ENCODE assay signal across 29 mouse cellular contexts in the genomic region with DNA sequence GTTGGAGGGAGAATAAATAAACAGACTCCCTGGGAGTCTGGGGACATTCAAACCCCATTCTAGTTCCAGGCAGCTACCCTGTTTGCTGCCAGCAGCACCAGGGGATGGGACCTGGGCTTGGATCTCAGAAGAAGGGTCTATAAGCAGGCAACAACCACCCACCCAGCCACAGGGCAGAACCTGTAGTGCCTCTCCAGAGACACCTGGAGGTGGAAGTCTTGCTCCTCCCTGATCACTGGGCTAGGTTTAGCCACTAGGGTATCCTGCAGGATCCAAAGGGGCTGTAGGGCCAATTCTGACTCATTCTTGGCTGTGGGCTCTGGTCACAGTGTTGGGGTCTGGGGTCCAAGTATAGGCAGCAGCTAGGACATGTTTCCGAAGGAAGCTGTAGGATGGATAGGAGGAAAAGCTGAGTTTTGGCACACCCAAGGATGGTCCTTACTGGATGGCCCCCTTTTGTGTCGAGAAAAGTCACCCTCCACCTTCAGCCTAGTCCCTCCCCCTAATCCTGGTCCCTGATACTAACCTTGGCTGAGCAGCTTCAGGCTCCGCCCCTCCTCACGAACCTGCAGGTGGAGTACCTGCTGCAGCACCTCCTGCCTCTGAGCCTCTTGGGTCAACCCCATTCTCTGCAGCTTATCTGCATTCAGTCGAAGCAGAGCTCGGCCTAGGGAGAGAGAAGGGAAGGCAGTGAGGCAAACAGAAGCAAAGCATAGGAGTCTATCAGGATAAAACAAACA. TPM values are rescaled to one million over a fixed set of nuclear protein-coding genes. Genes with fewer than 3 reads are reported as not detected.
DNase-seq lines count a peak whose midpoint lies in the region; ATAC-seq and TF ChIP-seq lines count a peak whose summit lies in the region.
"Had no signal": no experiment of that assay in that cellular context is flagged by ENCODE, and none has a peak within 500 bp of the region (broad histone marks: within the 10 kb centered on the region; RNA-seq: fewer than 3 reads in every experiment).

No protein-coding gene starts in this region.

- no peaks in the 10 kb centered on the region for H3K9me3 ChIP-seq in hindbrain, postnatal 0 days (ENCODE audit: low read length)
- no peaks in the 10 kb centered on the region for H3K9me3 ChIP-seq in hindbrain, embryonic 12.5 days (replicated peaks)
- no peaks in the 10 kb centered on the region for H3K9me3 ChIP-seq in megakaryocyte, embryonic 14.5 days
- H3K9me3 ChIP-seq in embryonic facial prominence, embryonic 10.5 days = no peaks in the 10 kb centered on the region
- H3K9me3 ChIP-seq in kidney, embryonic 16.5 days (ENCODE audit: low read length) = no peaks in the 10 kb centered on the region
- H3K9me3 ChIP-seq: embryonic facial prominence, embryonic 12.5 days; heart, embryonic 10.5 days; heart, embryonic 15.5 days; hindbrain, embryonic 15.5 days; limb, embryonic 12.5 days; liver, embryonic 15.5 days; midbrain, embryonic 10.5 days; stomach, embryonic 15.5 days had no signal

- no peaks in the 10 kb centered on the region for H3K27me3 ChIP-seq in hindbrain, postnatal 0 days (ENCODE audit: insufficient read depth, low read length)
- H3K27me3 ChIP-seq in hindbrain, embryonic 12.5 days = no peaks in the 10 kb centered on the region
- no peaks in the 10 kb centered on the region for H3K27me3 ChIP-seq in megakaryocyte, embryonic 14.5 days (replicated peaks)
- peaks cover 35% of the 10 kb centered on the region for H3K27me3 ChIP-seq in embryonic facial prominence, embryonic 10.5 days (replicated peaks; ENCODE audit: low read depth, poor library complexity, severe bottlenecking)
- H3K27me3 ChIP-seq in kidney, embryonic 16.5 days (ENCODE audit: insufficient read depth, low read length) = no peaks in the 10 kb centered on the region; the same call in 1 of the 2 replicates
- H3K27me3 ChIP-seq: heart, embryonic 15.5 days; hindbrain, embryonic 15.5 days; Patski had no signal

- no peak overlapping the region for H3K4me2 ChIP-seq in hindbrain, postnatal 0 days (ENCODE audit: low read depth, low read length)
- H3K4me2 ChIP-seq in hindbrain, embryonic 12.5 days (replicated peaks) = no peak overlapping the region
- no peak overlapping the region for H3K4me2 ChIP-seq in kidney, embryonic 16.5 days (replicated peaks; ENCODE audit: low read depth, low read length)
- H3K4me2 ChIP-seq: embryonic facial prominence, embryonic 12.5 days; heart, embryonic 15.5 days; hindbrain, embryonic 15.5 days; limb, embryonic 12.5 days; liver, embryonic 15.5 days; lung, embryonic 14.5 days; stomach, embryonic 15.5 days had no signal

- H3K4me3 ChIP-seq in hindbrain, postnatal 0 days (ENCODE audit: low read length) = no peak overlapping the region
- H3K4me3 ChIP-seq in hindbrain, embryonic 12.5 days = no peak overlapping the region
- peak overlapping the region; percentile 23 for H3K4me3 ChIP-seq in megakaryocyte, embryonic 14.5 days (replicated peaks)
- no peak overlapping the region for H3K4me3 ChIP-seq in embryonic facial prominence, embryonic 10.5 days
- no peak overlapping the region for H3K4me3 ChIP-seq in kidney, embryonic 16.5 days (ENCODE audit: low read length)
- H3K4me3 ChIP-seq: embryonic facial prominence, embryonic 12.5 days; heart, embryonic 10.5 days; heart, embryonic 15.5 days; hindbrain, embryonic 15.5 days; left cerebral cortex, adult 2 months; limb, embryonic 12.5 days; liver, embryonic 15.5 days; midbrain, embryonic 10.5 days; myocyte; stomach, embryonic 15.5 days had no signal

- WGBS in hindbrain, postnatal 0 days = 69% methylated on average over 6 of the region's 6 CpGs
- WGBS in hindbrain, embryonic 12.5 days = 60% methylated on average over 6 of the region's 6 CpGs
- 50% methylated on average over 6 of the region's 6 CpGs for WGBS in embryonic facial prominence, embryonic 10.5 days
- 59% methylated on average over 6 of the region's 6 CpGs for WGBS in kidney, embryonic 16.5 days

- 0 out of 2 replicates have a peak, but pooled peaks cover 7% of the 10 kb centered on the region for H3K36me3 ChIP-seq in hindbrain, postnatal 0 days (ENCODE audit: insufficient read depth, low read length)
- H3K36me3 ChIP-seq in hindbrain, embryonic 12.5 days = peaks cover 10% of the 10 kb centered on the region
- H3K36me3 ChIP-seq in megakaryocyte, embryonic 14.5 days (replicated peaks; ENCODE audit: low read length) = no peaks in the 10 kb centered on the region
- peaks cover 4% of the 10 kb centered on the region; the same call in 1 of the 2 replicates for H3K36me3 ChIP-seq in embryonic facial prominence, embryonic 10.5 days (replicated peaks)
- peaks cover 5% of the 10 kb centered on the region; the same call in 1 of the 2 replicates for H3K36me3 ChIP-seq in kidney, embryonic 16.5 days (ENCODE audit: insufficient read depth, low read length)
- H3K36me3 ChIP-seq: embryonic facial prominence, embryonic 12.5 days; heart, embryonic 10.5 days; heart, embryonic 15.5 days; limb, embryonic 12.5 days; liver, embryonic 15.5 days; stomach, embryonic 15.5 days had no signal

- DNase-seq in cerebellum, adult 9-10 months = peak; percentile 54
- no peak for DNase-seq in cerebellum, postnatal 36 days
- DNase-seq in hindbrain, postnatal 0 days (ENCODE audit: low spot score) = no peak
- DNase-seq in embryonic facial prominence, embryonic 10.5 days (ENCODE audit: low spot score) = peak; percentile 7
- DNase-seq: adrenal gland, postnatal 14 days; gastrocnemius, postnatal 14 days; heart, postnatal 36 days; kidney, adult 9 months; kidney, postnatal 14 days; lung, embryonic 14.5 days; right cerebral cortex, postnatal 25 days; thymus, postnatal 4 days had no signal

- no peak for TF ChIP-seq CTCF in hindbrain, postnatal 0 days (IDR thresholded peaks at IDR 0.05; ENCODE audit: low read depth)

- H3K4me1 ChIP-seq in hindbrain, postnatal 0 days (ENCODE audit: insufficient read depth, low read length) = peaks cover 14% of the 10 kb centered on the region
- H3K4me1 ChIP-seq in hindbrain, embryonic 12.5 days = peaks cover 39% of the 10 kb centered on the region
- peaks cover 71% of the 10 kb centered on the region for H3K4me1 ChIP-seq in megakaryocyte, embryonic 14.5 days
- H3K4me1 ChIP-seq in embryonic facial prominence, embryonic 10.5 days = peaks cover 38% of the 10 kb centered on the region
- H3K4me1 ChIP-seq in kidney, embryonic 16.5 days (ENCODE audit: insufficient read depth, low read length) = peaks cover 29% of the 10 kb centered on the region

- ATAC-seq in hindbrain, postnatal 0 days = no peak
- no peak for ATAC-seq in hindbrain, embryonic 12.5 days (ENCODE audit: low FRiP score)
- no peak for ATAC-seq in megakaryocyte, adult 5-6 weeks (ENCODE audit: poor library complexity, severe bottlenecking)
- ATAC-seq in kidney, embryonic 16.5 days (ENCODE audit: low FRiP score, low TSS enrichment) = no peak
- ATAC-seq: forebrain, embryonic 14.5 days; Patski had no signal

- no peak overlapping the region for H3K27ac ChIP-seq in hindbrain, postnatal 0 days
- no peak overlapping the region for H3K27ac ChIP-seq in hindbrain, embryonic 12.5 days
- no peak overlapping the region for H3K27ac ChIP-seq in embryonic facial prominence, embryonic 10.5 days (replicated peaks)
- no peak overlapping the region for H3K27ac ChIP-seq in kidney, embryonic 16.5 days (ENCODE audit: low read length)
- H3K27ac ChIP-seq: embryonic facial prominence, embryonic 12.5 days; heart, embryonic 10.5 days; heart, embryonic 15.5 days; hindbrain, embryonic 15.5 days; left cerebral cortex, adult 2 months; limb, embryonic 12.5 days; liver, embryonic 15.5 days; macrophage; midbrain, embryonic 10.5 days had no signal

- H3K9ac ChIP-seq in hindbrain, postnatal 0 days (replicated peaks; ENCODE audit: low read length) = 0 out of 2 replicates have a peak overlapping the region, but pooled peaks have one; percentile 5
- H3K9ac ChIP-seq in hindbrain, embryonic 12.5 days = no peak overlapping the region
- no peak overlapping the region for H3K9ac ChIP-seq in kidney, embryonic 16.5 days (replicated peaks; ENCODE audit: low read length)
- H3K9ac ChIP-seq: embryonic facial prominence, embryonic 12.5 days; heart, embryonic 15.5 days; hindbrain, embryonic 15.5 days; limb, embryonic 12.5 days; liver, embryonic 15.5 days; lung, embryonic 14.5 days; stomach, embryonic 15.5 days had no signal

RNA-seq across cellular contexts. Expression of a gene that starts 2.6 kb away (rescaled TPM):
- total RNA-seq in hindbrain, postnatal 0 days (2014; rRNA removed) = 110 and 144 TPM in 2 replicates
- polyA plus RNA-seq in hindbrain, postnatal 0 days (2015; fragmentation: Nextera tagmentation; extraction: Ambion mirVana) = 124 and 138 TPM in 2 replicates
- 97.4 and 101 TPM in 2 replicates for polyA plus RNA-seq in hindbrain, embryonic 12.5 days (2016; fragmentation: Nextera tagmentation; extraction: Ambion mirVana)
- polyA plus RNA-seq in megakaryocyte, embryonic 14.5 days (2012; ENCODE audit: insufficient read depth, low replicate concordance) = 1.0 and 2.9 TPM in 2 replicates
- 7.4 and 9.7 TPM in 2 replicates for total RNA-seq in megakaryocyte, adult 5-6 weeks (2015)
- 2.3 and 2.8 TPM in 2 replicates for total RNA-seq in megakaryocyte, adult 5-6 weeks (2017)
- polyA plus RNA-seq in embryonic facial prominence, embryonic 10.5 days (2016; fragmentation: Nextera tagmentation; extraction: Ambion mirVana) = 24.9 and 25.5 TPM in 2 replicates
- polyA plus RNA-seq in kidney, embryonic 16.5 days (2015; fragmentation: Nextera tagmentation; extraction: Ambion mirVana) = 29.5 and 31.4 TPM in 2 replicates

RNA-seq across cellular contexts. Expression of a gene that starts 3.8 kb away (rescaled TPM):
- 66.2 and 75.8 TPM in 2 replicates for total RNA-seq in hindbrain, postnatal 0 days (2014; rRNA removed)
- polyA plus RNA-seq in hindbrain, postnatal 0 days (2015; fragmentation: Nextera tagmentation; extraction: Ambion mirVana) = 70.3 and 74.6 TPM in 2 replicates
- 91.0 and 97.7 TPM in 2 replicates for polyA plus RNA-seq in hindbrain, embryonic 12.5 days (2016; fragmentation: Nextera tagmentation; extraction: Ambion mirVana)
- polyA plus RNA-seq in megakaryocyte, embryonic 14.5 days (2012; ENCODE audit: insufficient read depth, low replicate concordance) = 12.8 and 34.9 TPM in 2 replicates
- total RNA-seq in megakaryocyte, adult 5-6 weeks (2015) = 3.6 and 4.7 TPM in 2 replicates
- total RNA-seq in megakaryocyte, adult 5-6 weeks (2017) = 8.1 and 9.9 TPM in 2 replicates
- polyA plus RNA-seq in embryonic facial prominence, embryonic 10.5 days (2016; fragmentation: Nextera tagmentation; extraction: Ambion mirVana) = 56.0 and 59.1 TPM in 2 replicates
- polyA plus RNA-seq in kidney, embryonic 16.5 days (2015; fragmentation: Nextera tagmentation; extraction: Ambion mirVana) = 37.8 and 41.1 TPM in 2 replicates

RNA-seq across cellular contexts. Expression of a gene that starts 4.7 kb away (rescaled TPM):
- total RNA-seq in hindbrain, postnatal 0 days (2014; rRNA removed) = 29.9 and 32.3 TPM in 2 replicates
- 39.8 and 42.4 TPM in 2 replicates for polyA plus RNA-seq in hindbrain, postnatal 0 days (2015; fragmentation: Nextera tagmentation; extraction: Ambion mirVana)
- 72.0 and 72.4 TPM in 2 replicates for polyA plus RNA-seq in hindbrain, embryonic 12.5 days (2016; fragmentation: Nextera tagmentation; extraction: Ambion mirVana)
- 3.6 and 12.6 TPM in 2 replicates for polyA plus RNA-seq in megakaryocyte, embryonic 14.5 days (2012; ENCODE audit: insufficient read depth, low replicate concordance)
- total RNA-seq in megakaryocyte, adult 5-6 weeks (2015) = 13.3 and 15.1 TPM in 2 replicates
- 68.0 and 68.1 TPM in 2 replicates for total RNA-seq in megakaryocyte, adult 5-6 weeks (2017)
- polyA plus RNA-seq in embryonic facial prominence, embryonic 10.5 days (2016; fragmentation: Nextera tagmentation; extraction: Ambion mirVana) = 77.2 and 82.6 TPM in 2 replicates
- 75.2 and 79.7 TPM in 2 replicates for polyA plus RNA-seq in kidney, embryonic 16.5 days (2015; fragmentation: Nextera tagmentation; extraction: Ambion mirVana)

RNA-seq across cellular contexts. Expression of a gene that starts 11.7 kb away (rescaled TPM):
- 49.9 and 58.2 TPM in 2 replicates for total RNA-seq in hindbrain, postnatal 0 days (2014; rRNA removed)
- 36.5 and 38.1 TPM in 2 replicates for polyA plus RNA-seq in hindbrain, postnatal 0 days (2015; fragmentation: Nextera tagmentation; extraction: Ambion mirVana)
- polyA plus RNA-seq in hindbrain, embryonic 12.5 days (2016; fragmentation: Nextera tagmentation; extraction: Ambion mirVana) = 64.2 and 66.3 TPM in 2 replicates
- 58.8 and 109 TPM in 2 replicates for polyA plus RNA-seq in megakaryocyte, embryonic 14.5 days (2012; ENCODE audit: insufficient read depth, low replicate concordance)
- total RNA-seq in megakaryocyte, adult 5-6 weeks (2015) = 86.0 and 103 TPM in 2 replicates
- total RNA-seq in megakaryocyte, adult 5-6 weeks (2017) = 65.2 and 79.3 TPM in 2 replicates
- 41.1 and 41.3 TPM in 2 replicates for polyA plus RNA-seq in embryonic facial prominence, embryonic 10.5 days (2016; fragmentation: Nextera tagmentation; extraction: Ambion mirVana)
- 66.9 and 71.7 TPM in 2 replicates for polyA plus RNA-seq in kidney, embryonic 16.5 days (2015; fragmentation: Nextera tagmentation; extraction: Ambion mirVana)

Comparison
In these comparisons a context has a peak if more than half of its experiments do, and no peak if none do; other contexts are left out.
1. DNase-seq: peak in cerebellum, adult 9-10 months (single experiment) and embryonic facial prominence, embryonic 10.5 days (single experiment); none in cerebellum, postnatal 36 days (0 of 2) and hindbrain, postnatal 0 days (single experiment).